Mouse (Mus musculus): Measurements from ENCODE around the gene Tmem273. TPM values are rescaled to one million over a fixed set of nuclear protein-coding genes. Genes with fewer than 3 reads are reported as not detected.

The Tmem273 gene
- polyA plus RNA-seq, 1 experiment from 2014 or later = 0.63 TPM

DNA sequence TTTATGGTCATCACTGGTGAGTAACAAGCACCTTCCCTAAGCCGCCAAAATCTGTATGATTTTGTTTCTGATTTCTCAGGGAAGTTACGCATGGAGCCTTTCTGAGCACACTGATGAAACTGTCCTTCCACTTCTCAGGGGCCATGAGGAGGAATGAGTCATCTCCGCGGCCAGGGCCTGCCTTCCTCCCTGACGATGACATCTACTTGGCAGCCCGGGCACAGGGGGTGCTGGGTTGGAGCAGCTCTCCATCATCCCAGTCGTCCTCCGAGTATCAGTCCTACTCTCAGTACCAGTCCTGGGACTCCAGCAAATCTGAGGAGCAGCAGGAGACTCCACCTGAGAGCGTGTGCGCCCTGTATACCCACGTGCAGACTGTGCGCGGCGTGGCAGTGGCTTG lies 49.4 kb downstream of the Tmem273 start:
- WGBS = 90% methylated on average over 14 of the region's 14 CpGs
- ATAC-seq (ENCODE audit: insufficient number of reproducible peaks, insufficient read depth, low FRiP score, low TSS enrichment, low read depth) = no peak

DNA sequence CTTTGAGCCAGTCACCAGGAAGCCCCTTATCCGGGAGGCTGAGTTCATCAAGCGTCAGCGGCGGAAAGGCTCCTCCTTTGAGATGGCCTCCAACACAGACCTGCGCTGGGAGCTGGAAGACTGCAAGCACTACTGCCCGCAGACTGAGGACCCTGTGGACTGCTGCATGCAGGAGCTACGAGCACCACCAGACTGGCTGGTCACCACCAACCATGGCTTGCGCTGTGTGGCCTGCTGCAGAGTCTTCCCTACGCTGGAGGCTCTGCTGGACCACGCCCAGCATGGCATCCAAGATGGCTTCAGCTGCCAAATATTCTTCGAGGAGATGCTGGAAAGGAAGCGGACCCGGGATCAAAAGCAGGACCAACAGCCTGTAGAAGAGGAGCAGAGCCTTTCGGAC lies 49.8 kb downstream of the Tmem273 start:
- Histone ChIP-seq H3K4me3 (no peak overlapping the region), H3K9ac (no peak overlapping the region), H3K4me1 (no peaks in the 10 kb centered on the region), H3K9me3 (no peaks in the 10 kb centered on the region), H3K27ac (no peak overlapping the region), H3K4me2 (no peak overlapping the region), H3K27me3 (no peaks in the 10 kb centered on the region; the same call in 1 of the 2 replicates), H3K36me3 (no peaks in the 10 kb centered on the region)
- 91% methylated on average over 14 of the region's 14 CpGs for WGBS
- no peak for ATAC-seq (ENCODE audit: insufficient number of reproducible peaks, insufficient read depth, low FRiP score, low TSS enrichment, low read depth)

More for the DNA sequence above, 49.4 kb downstream of the Tmem273 start:
- Histone ChIP-seq H3K27me3 (no peaks in the 10 kb centered on the region; the same call in 1 of the 2 replicates), H3K4me3 (no peak overlapping the region), H3K27ac (no peak overlapping the region), H3K9ac (no peak overlapping the region), H3K36me3 (no peaks in the 10 kb centered on the region), H3K4me1 (no peaks in the 10 kb centered on the region), H3K9me3 (no peaks in the 10 kb centered on the region), H3K4me2 (no peak overlapping the region)

DNA sequence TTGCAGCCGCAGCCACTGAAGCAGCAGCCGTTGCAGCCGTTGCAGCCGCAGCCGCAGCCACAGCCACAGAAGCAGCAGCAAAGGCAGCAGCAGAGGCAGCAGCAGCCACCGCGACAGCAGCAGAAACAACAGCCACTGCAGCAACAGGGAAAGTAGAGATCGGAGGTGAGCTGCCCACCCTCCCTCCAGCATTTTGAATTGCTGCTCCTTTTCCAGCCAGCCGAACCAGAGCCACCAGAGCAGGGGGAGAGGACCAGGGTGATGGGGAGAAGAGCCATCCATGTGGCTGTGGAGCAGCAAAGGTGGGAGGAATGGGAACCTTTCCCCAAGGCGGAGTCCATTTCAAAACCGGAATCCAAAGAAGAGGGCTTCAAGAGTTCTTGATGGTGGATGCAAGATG lies 50.4 kb downstream of the Tmem273 start:
- Histone ChIP-seq H3K36me3 (no peaks in the 10 kb centered on the region), H3K9ac (no peak overlapping the region), H3K4me1 (no peaks in the 10 kb centered on the region), H3K27ac (no peak overlapping the region), H3K4me3 (no peak overlapping the region), H3K9me3 (no peaks in the 10 kb centered on the region), H3K27me3 (no peaks in the 10 kb centered on the region; the same call in 1 of the 2 replicates), H3K4me2 (no peak overlapping the region)
- no peak for ATAC-seq (ENCODE audit: insufficient number of reproducible peaks, insufficient read depth, low FRiP score, low TSS enrichment, low read depth)
- WGBS = 90% methylated on average over 11 of the region's 11 CpGs

DNA sequence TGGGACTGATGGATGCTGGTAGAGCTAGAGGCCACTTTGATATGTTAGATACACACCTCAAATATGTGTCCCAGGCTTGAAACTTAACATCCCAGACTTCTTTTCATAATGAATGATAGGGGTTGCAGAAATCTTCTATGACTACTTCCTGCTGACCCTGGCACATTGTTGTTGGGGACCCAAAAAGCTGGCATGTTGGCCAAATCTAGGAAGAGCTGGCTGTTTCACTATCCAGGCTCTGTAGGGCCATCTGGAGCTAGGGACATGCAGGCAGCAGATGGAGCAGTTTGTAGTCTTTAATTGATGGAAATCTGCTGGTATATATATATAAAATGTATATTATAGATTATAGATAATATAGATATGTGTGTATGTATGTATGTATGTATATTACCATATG lies 56.3 kb downstream of the Tmem273 start:
- H3K27me3 ChIP-seq = no peaks in the 10 kb centered on the region
- H3K4me1 ChIP-seq = no peaks in the 10 kb centered on the region
- ATAC-seq (ENCODE audit: insufficient number of reproducible peaks, insufficient read depth, low FRiP score, low TSS enrichment, low read depth) = no peak
- H3K4me3 ChIP-seq = no peak overlapping the region
- no peak overlapping the region for H3K9ac ChIP-seq
- no peak overlapping the region for H3K4me2 ChIP-seq
- no peak overlapping the region for H3K27ac ChIP-seq
- H3K36me3 ChIP-seq = no peaks in the 10 kb centered on the region
- no peaks in the 10 kb centered on the region for H3K9me3 ChIP-seq

DNA sequence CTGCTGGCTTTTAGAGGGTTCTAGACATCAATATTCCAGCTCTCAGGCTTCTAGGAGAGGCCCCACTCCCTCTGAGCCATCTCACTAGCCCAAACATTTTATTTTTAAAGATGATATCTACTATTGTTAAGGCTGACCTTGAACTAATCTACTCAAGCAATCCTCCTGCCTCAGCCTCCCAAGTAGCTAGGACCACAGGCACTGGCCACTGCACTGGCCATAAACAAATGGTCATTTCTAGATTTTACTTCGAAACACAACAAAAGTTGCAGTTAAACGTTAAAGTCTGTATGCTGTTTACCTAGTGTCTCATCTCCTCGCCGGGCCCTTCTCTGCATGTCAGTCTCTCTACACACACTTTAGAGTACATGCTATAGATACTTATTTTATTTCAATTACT lies 68.3 kb downstream of the Tmem273 start:
- Histone ChIP-seq H3K4me2 (no peak overlapping the region), H3K9me3 (no peaks in the 10 kb centered on the region), H3K4me3 (no peak overlapping the region), H3K36me3 (no peaks in the 10 kb centered on the region), H3K27ac (no peak overlapping the region), H3K4me1 (peaks cover 13% of the 10 kb centered on the region; the same call in 1 of the 2 replicates), H3K27me3 (peaks cover 15% of the 10 kb centered on the region), H3K9ac (no peak overlapping the region)
- 94% methylated on average over 4 of the region's 4 CpGs for WGBS
- no peak for ATAC-seq (ENCODE audit: insufficient number of reproducible peaks, insufficient read depth, low FRiP score, low TSS enrichment, low read depth)

DNA sequence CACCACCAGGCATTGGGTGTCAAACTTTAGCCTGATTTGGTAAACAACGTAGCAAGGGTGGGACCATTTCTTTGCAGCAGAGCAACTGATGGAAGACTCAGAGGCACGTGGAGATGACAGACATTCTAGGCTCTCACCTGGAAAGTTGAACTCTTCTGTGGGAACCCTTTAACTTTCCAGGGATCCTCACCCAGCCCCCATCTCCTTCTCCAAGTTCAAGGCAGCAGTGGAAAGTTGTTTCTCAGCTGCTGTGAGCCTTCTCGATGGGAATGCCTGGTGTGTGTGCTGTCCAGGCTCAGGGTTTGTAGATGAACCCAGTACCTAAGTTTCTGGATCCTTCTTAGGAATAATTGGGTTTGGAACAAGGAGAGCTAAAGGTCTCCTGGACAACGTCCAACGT lies 70.5 kb downstream of the Tmem273 start:
- Histone ChIP-seq H3K36me3 (no peaks in the 10 kb centered on the region), H3K9ac (peak overlapping the region; percentile 82), H3K9me3 (no peaks in the 10 kb centered on the region), H3K4me3 (peak overlapping the region; percentile 60), H3K4me1 (peaks cover 29% of the 10 kb centered on the region), H3K27ac (no peak overlapping the region; the same call in 1 of the 2 replicates), H3K4me2 (peak overlapping the region; percentile 72), H3K27me3 (peaks cover 23% of the 10 kb centered on the region)
- WGBS = 33% methylated on average over 5 of the region's 5 CpGs
- ATAC-seq (ENCODE audit: insufficient number of reproducible peaks, insufficient read depth, low FRiP score, low TSS enrichment, low read depth) = no peak

DNA sequence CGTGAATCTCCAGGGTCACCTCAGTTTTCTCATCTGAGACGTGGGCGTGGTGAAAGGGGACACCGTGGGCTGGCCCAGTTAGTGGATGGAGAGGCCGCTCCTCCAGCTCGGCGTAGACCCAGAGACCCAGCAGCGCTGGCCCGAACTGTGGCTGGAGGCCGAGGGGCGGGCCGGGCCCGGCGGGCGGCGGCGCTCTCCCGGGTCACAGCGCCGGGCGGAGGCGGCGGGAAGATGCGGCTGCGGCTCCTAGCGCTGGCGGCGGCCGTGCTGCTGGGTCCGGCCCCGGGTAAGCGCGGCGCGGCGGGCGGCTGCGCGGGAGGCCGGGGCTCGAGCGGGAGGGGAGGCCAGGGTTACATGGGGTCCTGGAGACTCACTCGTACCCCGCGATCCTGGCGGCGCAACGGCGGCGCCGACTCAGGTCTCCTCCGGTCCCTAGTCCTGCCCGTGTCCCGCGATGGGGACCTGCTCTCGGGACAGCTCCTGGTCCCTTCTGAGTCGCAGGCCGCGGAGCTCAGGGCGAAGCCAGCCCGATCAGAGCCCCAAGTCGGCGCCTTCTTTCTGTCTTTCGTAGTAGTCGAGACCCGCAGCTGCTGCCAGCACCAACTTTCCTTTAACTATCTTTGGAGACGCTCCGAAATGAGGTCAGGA lies 71.0 kb downstream of the Tmem273 start, which contains the start of gene Vstm4:
TSS of gene Vstm4 (plus strand) at position 76 of the 648 bp plus-strand sequence.
- H3K9ac ChIP-seq = peak within 1 kb of the TSS; percentile 82
- H3K9me3 ChIP-seq = no peaks in the 10 kb centered on the region
- peak within 1 kb of the TSS; percentile 60 for H3K4me3 ChIP-seq
- under 1% methylated on average over 65 of the region's 68 CpGs for WGBS
- H3K36me3 ChIP-seq = no peaks in the 10 kb centered on the region
- peaks cover 35% of the 10 kb centered on the region for H3K4me1 ChIP-seq
- H3K27me3 ChIP-seq = peaks cover 23% of the 10 kb centered on the region
- H3K27ac ChIP-seq = peak within 1 kb of the TSS; percentile 60; the same call in 1 of the 2 replicates
- peak; percentile 72 for ATAC-seq (ENCODE audit: insufficient number of reproducible peaks, insufficient read depth, low FRiP score, low TSS enrichment, low read depth)
- H3K4me2 ChIP-seq = peak within 1 kb of the TSS; percentile 72

DNA sequence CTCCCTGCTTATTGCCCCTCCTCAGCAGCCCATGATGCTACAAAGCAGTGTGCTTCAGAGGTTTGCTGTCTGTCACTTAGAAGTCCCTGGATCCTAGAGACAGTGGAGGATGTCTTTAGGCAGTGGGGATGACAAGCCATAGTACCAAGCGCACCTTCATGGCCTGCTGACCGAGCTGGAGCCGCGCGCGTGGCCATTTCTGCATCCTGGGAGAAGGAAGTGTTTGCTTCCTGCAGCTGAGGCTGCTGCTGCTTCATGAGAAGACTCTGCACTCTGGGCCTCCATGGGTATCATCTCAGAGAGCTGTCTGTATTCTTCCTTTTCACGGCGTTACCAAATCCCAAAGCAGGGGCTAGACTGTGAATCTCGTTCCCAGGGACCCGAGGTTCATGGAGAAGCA lies 72.6 kb downstream of the Tmem273 start:
- ATAC-seq (ENCODE audit: insufficient number of reproducible peaks, insufficient read depth, low FRiP score, low TSS enrichment, low read depth) = no peak
- Histone ChIP-seq H3K36me3 (no peaks in the 10 kb centered on the region), H3K27me3 (peaks cover 23% of the 10 kb centered on the region), H3K4me2 (no peak overlapping the region), H3K4me1 (peaks cover 35% of the 10 kb centered on the region), H3K27ac (no peak overlapping the region), H3K9ac (no peak overlapping the region), H3K4me3 (no peak overlapping the region), H3K9me3 (no peaks in the 10 kb centered on the region)
- WGBS = 93% methylated on average over 10 of the region's 10 CpGs

DNA sequence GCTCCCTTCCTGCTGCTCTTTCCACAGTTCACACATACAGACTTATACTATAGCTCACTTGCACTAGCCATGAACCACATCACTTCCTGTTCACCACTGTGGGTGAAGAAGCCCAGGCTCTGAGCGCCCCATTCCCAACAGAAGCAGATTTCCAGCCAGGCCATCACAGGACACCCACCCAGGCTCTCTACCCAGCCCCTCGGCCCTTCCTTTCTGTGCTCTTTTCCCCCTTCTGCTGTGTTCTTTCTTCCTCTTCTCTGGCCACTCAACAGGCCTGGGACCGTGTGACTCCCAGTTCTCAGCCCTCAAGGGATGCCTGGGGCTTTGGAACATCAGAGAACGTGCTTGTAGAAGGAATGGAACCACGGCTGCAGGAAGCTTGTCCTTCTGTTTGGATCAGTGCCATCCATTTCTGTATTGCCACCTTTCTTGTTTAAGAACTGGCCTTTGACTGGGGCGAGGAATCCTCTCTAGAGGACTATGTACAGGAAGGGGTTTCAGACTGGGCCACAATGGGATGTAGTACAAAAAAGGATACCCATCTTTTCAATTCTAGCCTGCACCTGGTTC lies 73.3 kb downstream of the Tmem273 start:
- Histone ChIP-seq H3K27ac (no peak overlapping the region), H3K9me3 (no peaks in the 10 kb centered on the region), H3K36me3 (peaks cover 5% of the 10 kb centered on the region; the same call in 1 of the 2 replicates), H3K9ac (0 out of 2 replicates have a peak overlapping the region, but pooled peaks have one; percentile 16), H3K4me1 (peaks cover 35% of the 10 kb centered on the region), H3K4me2 (no peak overlapping the region), H3K27me3 (peaks cover 23% of the 10 kb centered on the region), H3K4me3 (no peak overlapping the region)
- no peak for ATAC-seq (ENCODE audit: insufficient number of reproducible peaks, insufficient read depth, low FRiP score, low TSS enrichment, low read depth)
- 76% methylated on average over 6 of the region's 6 CpGs for WGBS

DNA sequence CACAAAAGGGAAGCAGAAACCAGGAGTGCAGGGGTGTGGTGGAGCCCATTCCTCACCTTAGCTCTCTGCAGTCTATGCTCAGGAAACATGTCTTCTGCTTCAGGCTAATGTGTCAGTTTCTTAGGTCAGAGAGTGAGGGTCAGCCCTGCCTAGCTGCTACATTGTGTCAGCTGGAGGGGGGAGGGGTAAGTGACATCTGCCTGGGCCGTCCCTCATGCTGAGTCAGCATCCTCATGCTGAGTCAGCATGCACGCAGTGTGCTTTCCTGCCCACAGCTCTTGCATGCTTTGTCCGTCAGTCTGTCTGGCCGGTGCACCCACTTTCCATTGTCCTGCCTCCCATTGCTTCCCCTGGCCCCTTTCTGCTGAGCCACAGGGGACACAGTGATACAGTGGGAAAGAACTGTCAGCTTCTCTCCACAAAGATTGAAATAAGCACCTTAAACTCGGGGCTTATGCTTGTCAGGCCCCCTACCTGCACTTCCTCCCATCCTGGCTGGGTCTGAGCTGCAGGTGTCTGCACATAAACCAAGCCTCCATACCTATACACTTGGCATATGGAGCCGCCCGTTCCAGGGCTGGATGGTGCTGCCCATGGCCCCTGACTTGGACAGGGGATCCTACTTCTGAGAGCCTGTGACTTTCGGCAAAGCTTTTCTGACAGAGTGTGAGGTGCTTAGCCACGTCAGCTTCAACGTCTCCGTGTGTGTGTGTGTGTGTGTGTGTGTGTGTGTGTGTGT lies 74.2 kb downstream of the Tmem273 start:
- no peaks in the 10 kb centered on the region for H3K9me3 ChIP-seq
- H3K27ac ChIP-seq = no peak overlapping the region
- no peak overlapping the region for H3K9ac ChIP-seq
- H3K36me3 ChIP-seq = peaks cover 9% of the 10 kb centered on the region; the same call in 1 of the 2 replicates
- H3K27me3 ChIP-seq = peaks cover 23% of the 10 kb centered on the region
- peaks cover 35% of the 10 kb centered on the region for H3K4me1 ChIP-seq
- H3K4me2 ChIP-seq = no peak overlapping the region
- H3K4me3 ChIP-seq = no peak overlapping the region
- WGBS = 64% methylated on average over 11 of the region's 11 CpGs
- ATAC-seq (ENCODE audit: insufficient number of reproducible peaks, insufficient read depth, low FRiP score, low TSS enrichment, low read depth) = no peak

DNA sequence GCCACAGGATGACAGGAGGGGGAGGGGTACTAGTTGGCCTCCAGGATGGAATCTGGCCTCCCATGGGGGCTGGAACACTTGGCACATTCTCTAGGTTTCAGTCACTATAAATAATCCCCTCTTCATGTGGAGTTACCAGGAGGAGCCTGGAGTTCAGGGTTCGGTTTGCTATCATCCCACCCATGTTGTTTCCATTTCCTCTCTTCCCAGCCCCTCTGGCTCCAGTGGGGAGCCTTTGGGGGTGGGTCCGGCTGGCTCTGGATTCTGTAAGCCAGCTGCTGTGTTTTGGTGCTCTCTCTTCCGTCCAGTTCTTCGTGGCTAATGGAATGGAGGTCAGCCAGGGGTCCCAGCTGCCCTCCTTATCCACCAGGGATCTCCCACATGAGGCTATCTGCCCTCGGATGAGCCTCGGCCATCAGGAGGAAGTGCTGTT lies 75.4 kb downstream of the Tmem273 start:
- no peak for ATAC-seq (ENCODE audit: insufficient number of reproducible peaks, insufficient read depth, low FRiP score, low TSS enrichment, low read depth)
- WGBS = 23% methylated on average over 6 of the region's 6 CpGs
- no peak overlapping the region for H3K4me3 ChIP-seq
- H3K27me3 ChIP-seq = peaks cover 23% of the 10 kb centered on the region
- peaks cover 9% of the 10 kb centered on the region; the same call in 1 of the 2 replicates for H3K36me3 ChIP-seq
- peak overlapping the region; percentile 64 for H3K27ac ChIP-seq
- H3K9me3 ChIP-seq = no peaks in the 10 kb centered on the region
- H3K4me2 ChIP-seq = peak overlapping the region; percentile 20; the same call in 1 of the 2 replicates
- H3K9ac ChIP-seq = no peak overlapping the region
- peaks cover 35% of the 10 kb centered on the region for H3K4me1 ChIP-seq
